Mouse (Mus musculus) forebrain, embryonic 11.5 days (tissue): ENCODE results near the gene Arpc4. TPM values are rescaled to one million over a fixed set of nuclear protein-coding genes. Genes with fewer than 3 reads are reported as not detected.

Source experiments
- ATAC-seq: fragments of 200-750 bp; cut with Nextera tagmentation; replicated peaks from 2 replicates; pipeline ENCODE4 v1.8.0; 2017; ENCODE audit warnings: moderate TSS enrichment; ENCODE audit not compliant: low FRiP score
- DNase-seq: peaks from one replicate; pipeline ENCODE4 v3.0.0-alpha.2; 2017; ENCODE audit warnings: low spot score
- H3K27ac ChIP-seq: fragments of 300-500 bp; sonication (generic); 2 replicates; pipeline ENCODE4 v1.5.1; 2014; ENCODE audit warnings: low read depth, low read length
- H3K27me3 ChIP-seq: fragments of 300-500 bp; sonication (generic); 2 replicates; pipeline ENCODE4 v1.6.1; 2014; ENCODE audit warnings: mild to moderate bottlenecking, low read length, mixed read lengths; ENCODE audit not compliant: control insufficient read depth, insufficient read depth
- H3K36me3 ChIP-seq: fragments of 300-500 bp; sonication (generic); 2 replicates; pipeline ENCODE4 v1.6.1; 2014; ENCODE audit warnings: mild to moderate bottlenecking, low read length, moderate library complexity, mixed read lengths; ENCODE audit not compliant: control insufficient read depth, insufficient read depth
- H3K4me1 ChIP-seq: fragments of 300-500 bp; sonication (generic); replicated peaks from 2 replicates; pipeline ENCODE4 v1.6.1; 2014; ENCODE audit warnings: low read length, mixed read lengths; ENCODE audit not compliant: control insufficient read depth, insufficient read depth
- H3K4me2 ChIP-seq: fragments of 300-500 bp; sonication (generic); 2 replicates; pipeline ENCODE4 v1.6.1; 2014; ENCODE audit warnings: low read depth, mild to moderate bottlenecking, low read length, moderate library complexity, mixed read lengths; ENCODE audit not compliant: severe bottlenecking
- H3K4me3 ChIP-seq: fragments of 300-500 bp; sonication (generic); 2 replicates; pipeline ENCODE4 v1.5.1; 2014; ENCODE audit warnings: low read depth, low read length
- H3K9ac ChIP-seq: fragments of 300-500 bp; sonication (generic); 2 replicates; pipeline ENCODE4 v1.6.1; 2014; ENCODE audit warnings: low read length
- H3K9me3 ChIP-seq: fragments of 300-500 bp; sonication (generic); 2 replicates; pipeline ENCODE4 v1.6.1; 2016; ENCODE audit warnings: low read length, mixed read lengths; ENCODE audit not compliant: control insufficient read depth
- WGBS: fragments of 180-500 bp; shearing (Covaris S2); extraction: QIAGEN DNeasy Blood & Tissue Kit; methylation state at CpG from one replicate; pipeline ENCODE4 v1.1.7; 2014; 5-methylcytosine and 5-hydroxymethylcytosine counted together
- polyA plus RNA-seq: library from polyadenylated mRNA; unstranded; fragments of >200 nt; fragmentation: Nextera tagmentation; extraction: Ambion mirVana; gene quantifications from 2 replicates; pipeline ENCODE4 v1.2.1, GENCODE M21; 2014

Arpc4 gene
- polyA plus RNA-seq, 1 experiment from 2014 or later, result 180 TPM

DNA sequence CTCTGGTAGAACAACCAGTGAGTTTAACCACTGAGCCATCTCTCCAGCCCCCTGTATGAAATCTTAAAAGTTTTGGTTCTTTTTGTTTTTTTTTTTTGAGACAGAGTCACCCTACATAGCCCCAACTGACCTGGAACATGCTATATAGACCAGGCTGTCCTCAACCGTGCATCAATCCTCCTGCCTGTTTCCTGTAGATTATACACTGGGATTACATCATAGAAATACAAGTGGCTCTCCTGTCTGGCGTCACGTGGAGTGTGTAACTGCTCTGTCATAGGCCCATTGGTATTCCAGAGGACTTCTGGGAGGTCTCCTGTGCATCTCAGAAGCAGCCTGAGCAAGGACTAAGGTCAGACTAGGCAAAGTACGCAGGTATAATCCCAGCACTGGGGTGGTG is 45.1 kb downstream of the Arpc4 start:
- DNase-seq (no peak), ATAC-seq (no peak)
- no peaks in the 10 kb centered on the region for H3K36me3 ChIP-seq
- H3K9me3 ChIP-seq, result no peaks in the 10 kb centered on the region; the same call in 1 of the 2 replicates
- 81% methylated on average over 4 of the region's 4 CpGs for WGBS
- no peak overlapping the region for H3K9ac ChIP-seq
- H3K4me3 ChIP-seq, result no peak overlapping the region
- no peaks in the 10 kb centered on the region for H3K27me3 ChIP-seq
- no peak overlapping the region for H3K4me2 ChIP-seq
- no peak overlapping the region for H3K27ac ChIP-seq
- H3K4me1 ChIP-seq, result peaks cover 6% of the 10 kb centered on the region; the same call in 1 of the 2 replicates

DNA sequence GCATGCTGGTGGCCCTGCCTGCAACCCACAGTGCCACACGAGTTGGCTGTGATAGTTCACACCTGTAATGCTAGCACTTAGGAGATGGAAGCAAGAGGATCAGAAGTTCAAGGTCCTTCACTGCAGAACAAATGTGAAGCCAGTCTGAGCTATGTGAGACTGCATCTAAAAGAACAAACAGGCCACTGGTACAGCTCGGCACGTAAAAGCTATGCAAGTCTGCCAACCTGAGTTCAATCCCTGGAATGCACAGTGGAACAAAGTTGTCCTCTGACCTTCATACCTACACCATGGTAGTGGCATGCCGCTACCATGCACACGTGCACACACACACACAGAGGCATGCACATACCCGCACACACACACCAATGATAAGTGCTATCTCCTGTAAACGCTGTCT is 46.3 kb downstream of the Arpc4 start:
- H3K27me3 ChIP-seq, result no peaks in the 10 kb centered on the region
- H3K9me3 ChIP-seq, result no peaks in the 10 kb centered on the region; the same call in 1 of the 2 replicates
- H3K9ac ChIP-seq, result no peak overlapping the region
- H3K4me3 ChIP-seq, result no peak overlapping the region
- H3K36me3 ChIP-seq, result no peaks in the 10 kb centered on the region
- DNase-seq, result no peak
- H3K4me2 ChIP-seq, result no peak overlapping the region
- no peak for ATAC-seq
- WGBS, result 84% methylated on average over 7 of the region's 7 CpGs
- H3K4me1 ChIP-seq, result no peaks in the 10 kb centered on the region
- H3K27ac ChIP-seq, result no peak overlapping the region

DNA sequence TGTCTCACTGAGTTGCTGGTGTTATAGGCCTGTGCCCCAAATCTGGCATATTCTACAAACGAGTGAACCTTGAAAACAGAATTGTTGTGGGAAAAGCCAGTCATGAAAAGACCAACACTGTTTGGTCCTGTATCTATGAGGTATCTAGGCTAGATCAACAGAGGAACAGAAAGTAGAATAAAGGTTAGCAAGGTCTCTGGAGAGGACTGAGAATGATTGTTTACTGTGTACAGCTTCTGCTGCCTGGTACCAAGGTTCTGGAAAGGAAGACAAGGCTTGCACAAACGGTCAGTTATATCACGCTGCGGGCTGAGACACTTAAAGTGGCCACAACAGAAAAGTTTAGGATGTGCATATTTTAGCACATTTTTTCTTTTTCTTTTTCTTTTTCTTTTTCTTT is 48.8 kb downstream of the Arpc4 start:
- Histone ChIP-seq H3K4me1 (no peaks in the 10 kb centered on the region), H3K27ac (no peak overlapping the region), H3K9me3 (no peaks in the 10 kb centered on the region; the same call in 1 of the 2 replicates), H3K4me3 (no peak overlapping the region), H3K36me3 (no peaks in the 10 kb centered on the region), H3K9ac (no peak overlapping the region), H3K4me2 (no peak overlapping the region), H3K27me3 (no peaks in the 10 kb centered on the region)
- DNase-seq (peak; percentile 15), ATAC-seq (no peak)
- WGBS, result 89% methylated on average over 4 of the region's 4 CpGs

DNA sequence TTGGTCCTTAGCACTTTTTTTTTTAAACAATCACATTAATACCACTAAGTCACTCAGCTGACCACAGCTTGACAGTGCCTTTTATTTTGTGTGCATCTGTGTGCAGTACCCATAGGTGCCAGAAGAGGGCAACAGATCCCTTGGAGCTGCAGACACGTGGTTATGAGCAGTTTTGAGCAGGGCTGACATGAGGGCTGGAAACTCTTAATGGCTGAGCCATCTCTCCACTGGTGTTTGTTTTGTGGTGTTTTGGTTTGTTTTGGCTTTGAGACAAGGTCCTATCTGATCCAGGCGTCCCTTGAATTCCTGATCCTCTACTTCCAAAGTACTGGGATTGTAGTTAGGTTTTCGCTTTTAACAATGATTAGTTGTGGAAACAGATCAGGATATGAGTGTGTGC is 49.5 kb downstream of the Arpc4 start:
- H3K9ac ChIP-seq, result no peak overlapping the region
- 59% methylated on average over 3 of the region's 3 CpGs for WGBS
- DNase-seq, result peak; percentile 70

DNA sequence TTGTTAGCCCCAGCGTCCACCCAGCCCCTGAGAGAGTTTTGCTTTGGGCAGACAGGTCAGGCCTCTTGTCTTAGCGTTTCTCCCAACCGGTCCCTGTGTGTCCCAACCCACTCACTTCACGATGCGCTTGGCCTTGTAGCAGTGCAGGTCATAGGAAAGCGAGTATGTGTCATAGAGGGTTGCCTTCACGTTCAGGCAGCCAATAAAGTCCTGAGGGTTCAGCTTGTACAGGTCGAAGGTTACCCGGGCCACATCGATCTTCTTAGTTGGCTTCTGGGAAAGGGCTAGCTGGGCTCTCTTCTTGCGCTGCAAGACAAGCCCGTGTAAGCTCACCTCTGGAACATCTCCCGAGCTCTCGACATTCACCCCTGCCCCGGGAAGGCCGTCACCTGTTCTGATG is 50.1 kb downstream of the Arpc4 start:
- WGBS, result 94% methylated on average over 16 of the region's 16 CpGs
- Histone ChIP-seq H3K36me3 (no peaks in the 10 kb centered on the region), H3K9me3 (no peaks in the 10 kb centered on the region; the same call in 1 of the 2 replicates), H3K4me3 (no peak overlapping the region), H3K27me3 (no peaks in the 10 kb centered on the region), H3K27ac (no peak overlapping the region), H3K9ac (no peak overlapping the region), H3K4me1 (no peaks in the 10 kb centered on the region), H3K4me2 (no peak overlapping the region)
- ATAC-seq, result no peak
- no peak for DNase-seq

More for the DNA sequence above, 49.5 kb downstream of the Arpc4 start:
- no peak for ATAC-seq
- no peak overlapping the region for H3K4me2 ChIP-seq
- H3K36me3 ChIP-seq, result no peaks in the 10 kb centered on the region
- H3K4me3 ChIP-seq, result no peak overlapping the region
- H3K4me1 ChIP-seq, result no peaks in the 10 kb centered on the region
- H3K9me3 ChIP-seq, result no peaks in the 10 kb centered on the region; the same call in 1 of the 2 replicates
- H3K27me3 ChIP-seq, result no peaks in the 10 kb centered on the region
- no peak overlapping the region for H3K27ac ChIP-seq

DNA sequence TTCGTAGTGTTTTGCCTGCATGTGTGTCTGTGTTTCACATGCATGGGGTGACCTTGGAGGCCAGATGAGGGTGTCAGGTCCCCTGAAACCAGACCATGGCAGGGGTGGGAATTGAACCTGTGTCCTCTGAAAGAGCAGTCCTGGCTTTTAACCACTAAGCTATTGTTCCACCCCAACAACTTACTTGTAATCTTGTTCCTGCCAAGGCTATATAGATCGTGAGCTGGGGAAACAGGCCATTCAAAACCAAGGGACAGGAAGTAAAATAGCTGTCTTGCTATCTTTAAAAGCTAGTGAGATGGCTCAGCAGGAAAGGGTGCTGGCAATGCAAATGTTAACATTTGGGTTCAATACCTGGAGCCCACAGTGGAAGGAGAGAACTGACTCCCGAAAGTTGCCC is 52.0 kb downstream of the Arpc4 start:
- 73% methylated on average over 3 of the region's 3 CpGs for WGBS

DNA sequence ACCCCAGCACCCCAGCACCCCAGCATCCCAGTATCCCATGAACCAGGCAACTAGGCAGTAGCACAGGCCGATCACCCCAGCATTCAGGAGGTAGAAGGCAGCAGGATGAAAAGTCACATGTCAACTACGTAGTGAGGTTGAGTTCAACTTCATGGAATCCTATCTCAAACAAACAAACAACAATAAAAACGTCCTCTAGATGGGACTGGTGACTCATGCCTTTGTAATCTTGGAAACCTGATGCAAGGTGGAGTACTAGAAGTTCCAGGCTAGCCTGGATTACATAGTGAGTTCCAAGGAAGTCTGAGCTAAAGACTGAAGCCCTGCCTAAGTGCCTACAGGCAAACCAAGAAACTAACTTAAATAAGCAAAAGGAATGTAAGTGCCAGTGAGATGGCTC is 52.9 kb downstream of the Arpc4 start:
- ATAC-seq (no peak), DNase-seq (no peak)
- no peak overlapping the region for H3K4me2 ChIP-seq
- H3K4me1 ChIP-seq, result no peaks in the 10 kb centered on the region
- no peak overlapping the region for H3K4me3 ChIP-seq
- no peaks in the 10 kb centered on the region for H3K27me3 ChIP-seq
- no peaks in the 10 kb centered on the region for H3K36me3 ChIP-seq
- H3K9me3 ChIP-seq, result no peaks in the 10 kb centered on the region; the same call in 1 of the 2 replicates
- no peak overlapping the region for H3K27ac ChIP-seq
- H3K9ac ChIP-seq, result no peak overlapping the region
- 72% methylated on average over 3 of the region's 3 CpGs for WGBS

More for the DNA sequence above, 52.0 kb downstream of the Arpc4 start:
- Histone ChIP-seq H3K9ac (no peak overlapping the region), H3K9me3 (no peaks in the 10 kb centered on the region; the same call in 1 of the 2 replicates), H3K4me3 (no peak overlapping the region), H3K4me2 (no peak overlapping the region), H3K27me3 (no peaks in the 10 kb centered on the region), H3K36me3 (no peaks in the 10 kb centered on the region), H3K4me1 (no peaks in the 10 kb centered on the region), H3K27ac (no peak overlapping the region)
- ATAC-seq, result no peak
- DNase-seq, result no peak

DNA sequence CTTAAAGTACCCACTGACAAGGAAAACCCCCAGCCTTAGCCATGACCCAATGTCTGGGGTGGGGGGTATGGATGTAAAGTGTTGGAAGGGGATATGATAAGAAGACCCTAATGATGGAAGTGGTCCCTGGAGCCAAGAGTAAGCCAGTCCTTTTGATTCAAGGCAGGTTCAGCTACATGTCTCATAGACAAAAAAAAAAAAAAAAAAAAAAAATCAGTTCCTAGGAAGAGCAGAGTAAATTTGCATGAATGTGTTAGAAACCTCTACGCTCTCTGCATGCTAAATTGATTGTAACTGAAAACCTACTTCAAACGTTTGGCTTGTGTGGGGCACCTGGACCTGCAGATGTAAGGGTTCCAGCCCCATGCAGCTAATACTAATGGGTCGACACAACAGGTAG is 53.9 kb downstream of the Arpc4 start:
- no peaks in the 10 kb centered on the region; the same call in 1 of the 2 replicates for H3K9me3 ChIP-seq

DNA sequence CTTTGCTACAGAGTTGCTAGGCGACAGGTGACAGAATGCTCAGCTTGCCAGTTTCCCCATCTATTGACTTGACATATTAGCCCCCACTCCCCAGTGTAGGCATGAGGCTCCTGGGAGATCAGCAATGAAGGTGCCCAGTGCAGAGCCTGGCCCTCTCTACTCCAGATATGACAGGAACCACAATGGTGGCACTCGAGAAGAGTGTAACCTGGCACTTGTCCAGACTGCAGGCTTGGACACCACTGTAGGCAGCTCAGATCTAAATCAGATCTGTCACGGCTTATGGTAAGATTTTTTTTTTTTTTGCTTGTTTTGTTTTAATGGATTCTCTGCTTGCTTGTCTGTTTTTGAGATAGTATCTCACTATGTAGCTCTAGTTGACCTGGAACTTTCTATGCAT is 55.7 kb downstream of the Arpc4 start:
- ATAC-seq (no peak), DNase-seq (no peak)
- H3K9ac ChIP-seq, result no peak overlapping the region
- H3K27me3 ChIP-seq, result no peaks in the 10 kb centered on the region
- H3K36me3 ChIP-seq, result no peaks in the 10 kb centered on the region
- H3K4me3 ChIP-seq, result no peak overlapping the region
- 80% methylated on average over 3 of the region's 3 CpGs for WGBS
- no peak overlapping the region for H3K4me2 ChIP-seq
- H3K4me1 ChIP-seq, result no peaks in the 10 kb centered on the region
- no peaks in the 10 kb centered on the region for H3K9me3 ChIP-seq
- H3K27ac ChIP-seq, result no peak overlapping the region

More for the DNA sequence above, 53.9 kb downstream of the Arpc4 start:
- no peak overlapping the region for H3K4me3 ChIP-seq
- ATAC-seq (no peak), DNase-seq (no peak)
- H3K27ac ChIP-seq, result no peak overlapping the region
- no peak overlapping the region for H3K9ac ChIP-seq
- H3K4me2 ChIP-seq, result no peak overlapping the region
- no peaks in the 10 kb centered on the region for H3K27me3 ChIP-seq
- WGBS, result 72% methylated on average over 3 of the region's 3 CpGs
- no peaks in the 10 kb centered on the region for H3K4me1 ChIP-seq
- H3K36me3 ChIP-seq, result no peaks in the 10 kb centered on the region
